ENCODE assay signal across 8 mouse cellular contexts in the genomic region with DNA sequence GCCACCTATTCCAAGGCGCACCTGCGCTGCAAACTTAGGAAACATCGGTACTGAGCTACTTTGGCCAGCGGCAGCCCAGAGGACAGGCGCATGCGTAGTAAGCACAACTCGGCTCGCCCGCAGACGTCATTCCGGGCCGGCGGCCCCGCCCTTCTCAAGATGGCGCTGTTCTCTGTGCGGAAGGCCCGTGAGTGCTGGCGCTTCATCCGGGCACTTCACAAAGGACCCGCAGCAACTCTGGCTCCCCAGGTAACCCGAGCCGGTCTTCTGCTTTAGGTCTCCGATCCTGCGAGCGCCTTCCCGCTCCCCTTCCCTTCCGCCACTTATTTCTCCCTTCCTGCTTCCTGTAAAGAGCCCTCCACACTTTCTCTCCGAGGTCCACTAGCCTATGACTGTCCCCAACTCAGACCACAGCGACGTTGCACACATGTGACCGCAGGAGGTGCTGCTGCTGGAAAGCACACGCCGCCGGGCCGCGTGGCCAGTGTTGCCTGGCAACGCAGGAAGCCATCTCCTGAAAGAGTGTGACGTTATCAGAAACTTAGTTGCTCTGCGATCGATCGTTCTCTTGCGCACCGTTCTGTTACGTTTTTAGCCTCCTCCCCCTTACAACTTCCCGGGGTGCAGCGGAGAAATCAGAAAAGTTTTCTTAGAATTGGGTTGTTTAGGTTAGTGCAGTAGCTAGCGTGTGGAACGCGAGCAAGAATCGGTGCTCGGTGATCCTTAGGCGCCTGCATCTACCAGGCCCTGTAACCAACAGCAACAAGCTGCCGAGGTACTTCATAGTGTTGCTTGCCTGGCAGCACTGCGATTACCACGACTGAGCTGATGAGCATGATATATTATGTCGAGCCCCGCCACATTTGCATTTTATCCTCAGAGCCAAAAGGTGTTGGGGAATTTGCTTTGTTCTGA. TPM values are rescaled to one million over a fixed set of nuclear protein-coding genes. Genes with fewer than 3 reads are reported as not detected.
DNase-seq lines count a peak whose midpoint lies in the region; ATAC-seq and TF ChIP-seq lines count a peak whose summit lies in the region.

Wars2 (plus strand) TSS at position 129 of the 915 bp plus-strand sequence.

- DNase-seq in c-Kit-positive CD71-positive TER-119-positive erythroid progenitor cells, embryonic 14.5 days (ENCODE audit: low spot score), result peak; percentile 84
- DNase-seq in heart, postnatal 0 days (ENCODE audit: low spot score), result peak; percentile 96
- peak; percentile 95 to 97 for DNase-seq in kidney, postnatal 4 days

- no peaks in the 10 kb centered on the region for H3K9me3 ChIP-seq in E14TG2a.4 (ENCODE audit: low read length)
- no peaks in the 10 kb centered on the region for H3K9me3 ChIP-seq in forebrain, embryonic 12.5 days
- H3K9me3 ChIP-seq in heart, postnatal 0 days (replicated peaks; ENCODE audit: control insufficient read depth, low read length), result no peaks in the 10 kb centered on the region
- H3K9me3 ChIP-seq in liver, embryonic 16.5 days (replicated peaks; ENCODE audit: control insufficient read depth, low read length), result no peaks in the 10 kb centered on the region
- no peaks in the 10 kb centered on the region for H3K9me3 ChIP-seq in neural tube, embryonic 13.5 days

- H3K4me1 ChIP-seq in E14TG2a.4 (replicated peaks; ENCODE audit: low read depth, low read length), result peaks cover 13% of the 10 kb centered on the region
- peaks cover 5% of the 10 kb centered on the region for H3K4me1 ChIP-seq in forebrain, embryonic 12.5 days
- peaks cover 5% of the 10 kb centered on the region; the same call in 1 of the 2 replicates for H3K4me1 ChIP-seq in heart, postnatal 0 days (ENCODE audit: control insufficient read depth, insufficient read depth)
- peaks cover 8% of the 10 kb centered on the region for H3K4me1 ChIP-seq in liver, embryonic 16.5 days (ENCODE audit: control insufficient read depth, low read depth, low read length)
- H3K4me1 ChIP-seq in neural tube, embryonic 13.5 days (replicated peaks), result peaks cover 6% of the 10 kb centered on the region
- H3K4me1 ChIP-seq in testis, adult 2 months (ENCODE audit: control insufficient read depth, insufficient read depth, low read length), result peaks cover 3% of the 10 kb centered on the region; the same call in 1 of the 2 replicates

- peak; percentile 49; the same call in 1 of the 2 replicates for TF ChIP-seq EP300 in heart, postnatal 0 days (IDR thresholded peaks at IDR 0.05; ENCODE audit: low read depth)

- H3K36me3 ChIP-seq in E14TG2a.4 (ENCODE audit: insufficient read depth, low read length), result no peaks in the 10 kb centered on the region
- no peaks in the 10 kb centered on the region for H3K36me3 ChIP-seq in forebrain, embryonic 12.5 days (replicated peaks)
- no peaks in the 10 kb centered on the region for H3K36me3 ChIP-seq in heart, postnatal 0 days (replicated peaks; ENCODE audit: control insufficient read depth, insufficient read depth, low read length)
- H3K36me3 ChIP-seq in liver, embryonic 16.5 days (ENCODE audit: control insufficient read depth, insufficient read depth), result no peaks in the 10 kb centered on the region
- H3K36me3 ChIP-seq in neural tube, embryonic 13.5 days, result no peaks in the 10 kb centered on the region
- H3K36me3 ChIP-seq in testis, adult 2 months (ENCODE audit: control insufficient read depth, insufficient read depth, low read length), result no peaks in the 10 kb centered on the region

- TF ChIP-seq POLR2A in testis, adult 2 months (IDR thresholded peaks at IDR 0.05; ENCODE audit: control insufficient read depth, low read depth, low read length), result peak; percentile 58

- H3K27me3 ChIP-seq in E14TG2a.4 (ENCODE audit: insufficient read depth, low read length), result peaks cover 2% of the 10 kb centered on the region; the same call in 1 of the 2 replicates
- no peaks in the 10 kb centered on the region for H3K27me3 ChIP-seq in forebrain, embryonic 12.5 days
- 0 out of 2 replicates have a peak, but pooled peaks cover 2% of the 10 kb centered on the region for H3K27me3 ChIP-seq in heart, postnatal 0 days (ENCODE audit: control insufficient read depth, insufficient read depth, low read length)
- H3K27me3 ChIP-seq in liver, embryonic 16.5 days (ENCODE audit: control insufficient read depth, insufficient read depth, low read depth, low read length), result no peaks in the 10 kb centered on the region; the same call in 1 of the 2 replicates
- no peaks in the 10 kb centered on the region for H3K27me3 ChIP-seq in neural tube, embryonic 13.5 days
- H3K27me3 ChIP-seq in testis, adult 2 months (ENCODE audit: control insufficient read depth, insufficient read depth, low read length), result no peaks in the 10 kb centered on the region

- WGBS in forebrain, embryonic 12.5 days, result under 1% methylated on average over 57 of the region's 57 CpGs
- WGBS in heart, postnatal 0 days, result under 1% methylated on average over 57 of the region's 57 CpGs
- whole genome bisulfite sequencing in liver, embryonic 16.5 days (ENCODE audit: insufficient replicate concordance), result under 1% methylated on average over 57 of the region's 57 CpGs
- WGBS in neural tube, embryonic 13.5 days, result under 1% methylated on average over 57 of the region's 57 CpGs

- ATAC-seq in forebrain, embryonic 12.5 days (ENCODE audit: low FRiP score), result peak; percentile 99
- peak; percentile 100 for ATAC-seq in heart, postnatal 0 days (ENCODE audit: insufficient read depth, low read depth)
- peak; percentile 98 for ATAC-seq in liver, embryonic 16.5 days (ENCODE audit: low read depth)
- ATAC-seq in neural tube, embryonic 13.5 days (ENCODE audit: low read depth), result peak; percentile 100

- peak within 1 kb of the TSS; percentile 57 for H3K4me2 ChIP-seq in forebrain, embryonic 12.5 days
- H3K4me2 ChIP-seq in heart, postnatal 0 days (ENCODE audit: low read depth, low read length), result peak within 1 kb of the TSS; percentile 64
- H3K4me2 ChIP-seq in liver, embryonic 16.5 days (ENCODE audit: low read depth, low read length), result peak within 1 kb of the TSS; percentile 64
- peak within 1 kb of the TSS; percentile 78 for H3K4me2 ChIP-seq in neural tube, embryonic 13.5 days

- peak within 1 kb of the TSS; percentile 54 for H3K9ac ChIP-seq in forebrain, embryonic 12.5 days
- H3K9ac ChIP-seq in heart, postnatal 0 days (replicated peaks; ENCODE audit: low read depth, low read length), result peak within 1 kb of the TSS; percentile 38; the same call in 1 of the 2 replicates
- peak within 1 kb of the TSS; percentile 43 for H3K9ac ChIP-seq in liver, embryonic 16.5 days (ENCODE audit: low read depth, low read length)
- H3K9ac ChIP-seq in neural tube, embryonic 13.5 days, result peak within 1 kb of the TSS; percentile 71

- H3K27ac ChIP-seq in forebrain, embryonic 12.5 days, result peak within 1 kb of the TSS; percentile 91
- H3K27ac ChIP-seq in heart, postnatal 0 days (ENCODE audit: low read depth), result peak within 1 kb of the TSS; percentile 90
- peak within 1 kb of the TSS; percentile 90 for H3K27ac ChIP-seq in liver, embryonic 16.5 days (ENCODE audit: low read length)
- peak within 1 kb of the TSS; percentile 93 for H3K27ac ChIP-seq in neural tube, embryonic 13.5 days (replicated peaks)
- H3K27ac ChIP-seq in testis, adult 2 months (ENCODE audit: control insufficient read depth, insufficient read depth, low read depth, low read length), result peak within 1 kb of the TSS; percentile 93

- H3K4me3 ChIP-seq in E14TG2a.4 (replicated peaks; ENCODE audit: low read length), result peak within 1 kb of the TSS; percentile 81
- H3K4me3 ChIP-seq in forebrain, embryonic 12.5 days (replicated peaks), result peak within 1 kb of the TSS; percentile 50
- peak within 1 kb of the TSS; percentile 52 for H3K4me3 ChIP-seq in heart, postnatal 0 days (ENCODE audit: low read depth, low read length)
- H3K4me3 ChIP-seq in liver, embryonic 16.5 days (ENCODE audit: low read depth, low read length), result peak within 1 kb of the TSS; percentile 74
- H3K4me3 ChIP-seq in neural tube, embryonic 13.5 days, result peak within 1 kb of the TSS; percentile 59
- peak within 1 kb of the TSS; percentile 90 for H3K4me3 ChIP-seq in testis, adult 2 months (ENCODE audit: control insufficient read depth, low read depth, low read length)

- no peak for TF ChIP-seq CTCF in E14TG2a.4 (conservative IDR thresholded peaks at IDR 0.05; ENCODE audit: low read length)
- peak; percentile 3; the same call in 1 of the 2 replicates for TF ChIP-seq CTCF in heart, postnatal 0 days (IDR thresholded peaks at IDR 0.05; ENCODE audit: low read depth)
- 0 out of 2 replicates have a peak, but pooled peaks have one; percentile 10 for TF ChIP-seq CTCF in testis, adult 2 months (IDR thresholded peaks at IDR 0.05; ENCODE audit: control insufficient read depth, insufficient read depth, insufficient replicate concordance, low read depth, low read length)

RNA-seq across cellular contexts. Expression of gene Wars2, which starts in this region (rescaled TPM):
- polyA plus RNA-seq in forebrain, embryonic 12.5 days (2016; fragmentation: Nextera tagmentation; extraction: Ambion mirVana), result 5.3 and 5.5 TPM in 2 replicates
- 6.5 and 6.7 TPM in 2 replicates for total RNA-seq in heart, postnatal 0 days (2014; rRNA removed; ENCODE audit: low replicate concordance)
- 5.0 and 6.0 TPM in 2 replicates for polyA plus RNA-seq in heart, postnatal 0 days (2015; fragmentation: Nextera tagmentation; extraction: Ambion mirVana)
- polyA plus RNA-seq in liver, embryonic 16.5 days (2015; fragmentation: Nextera tagmentation; extraction: Ambion mirVana), result 2.3 and 2.5 TPM in 2 replicates
- 5.9 and 6.3 TPM in 2 replicates for polyA plus RNA-seq in neural tube, embryonic 13.5 days (2015; fragmentation: Nextera tagmentation; extraction: Ambion mirVana)
- 1.3 and 1.8 TPM in 2 replicates for polyA plus RNA-seq in testis, adult 2 months (2012; rRNA removed)

Comparison
In these comparisons a context has a peak if more than half of its experiments do, and no peak if none do; other contexts are left out.
1. Peak in every context shown above with its lines: DNase-seq, ATAC-seq, H3K4me3 ChIP-seq and H3K27ac ChIP-seq.